Mouse (Mus musculus): ENCODE results near the gene Gde1. TPM values are rescaled to one million over a fixed set of nuclear protein-coding genes. Genes with fewer than 3 reads are reported as not detected.

Gde1 gene
- total and polyA plus RNA-seq, 3 experiments = 109 to 211 (median 113) TPM

- TF ChIP-seq E2F4 (IDR thresholded peaks at IDR 0.05; ENCODE audit: insufficient replicate concordance, low read depth, low read length) (peak; percentile 97; the same call in 1 of the 2 replicates), ZKSCAN1 (IDR thresholded peaks at IDR 0.05; ENCODE audit: borderline replicate concordance, low read depth, low read length) (no peak), TCF12 (IDR thresholded peaks at IDR 0.05; ENCODE audit: low read depth, low read length) (0 out of 2 replicates have a peak, but pooled peaks have one; percentile 17), HCFC1 (IDR thresholded peaks at IDR 0.05; ENCODE audit: low read depth, low read length) (peak; percentile 100), ELF1 (IDR thresholded peaks at IDR 0.05; ENCODE audit: low read depth, low read length) (peak; percentile 89)
Measured at GRCm38 (mm10) chr7:118712228-118713173, 6.9 kb upstream of the Gde1 start, which contains the start of gene Ccp110 (continued).

- no peaks in the 10 kb centered on the region for H3K9me3 ChIP-seq (replicated peaks; ENCODE audit: low read length)
- in situ Hi-C loops (cut with MboI; ENCODE audit: low pct_ligation_motif_present, low pct_unique_long_range_greater_than_20kb, low sequenced_read_pairs) (no loop called here), dilution Hi-C loops (cut with MboI; ENCODE audit: extremely low pct_ligation_motif_present, extremely low pct_unique_long_range_greater_than_20kb, low sequenced_read_pairs) (no loop called here)
- no peaks in the 10 kb centered on the region for H3K27me3 ChIP-seq (replicated peaks)
- H3K79me2 ChIP-seq (replicated peaks; ENCODE audit: control insufficient read depth, extremely low read depth, insufficient read depth, poor library complexity, severe bottlenecking) = peaks cover 2% of the 10 kb centered on the region; the same call in 1 of the 2 replicates
- peaks cover 7 to 24% of the 10 kb centered on the region in 2 experiments; a peak in 3 of 4 replicates for H3K4me1 ChIP-seq (ENCODE audit: control insufficient read depth in 1 of 2, insufficient read depth in 2 of 2)
- peaks cover 8 to 12% of the 10 kb centered on the region in 2 experiments for H3K36me3 ChIP-seq (replicated peaks in 1 of 2; ENCODE audit: control insufficient read depth in 1 of 2, insufficient read depth in 1 of 2, low read length in 1 of 2)
- no peak overlapping the region for H3K4me2 ChIP-seq (ENCODE audit: insufficient read depth, low read depth, poor library complexity, severe bottlenecking)
- no peak for DNase-seq (ENCODE audit: extremely low read depth)
- TF ChIP-seq TCF12 (IDR thresholded peaks at IDR 0.05; ENCODE audit: low read depth, low read length) (no peak), ZMIZ1 (IDR thresholded peaks at IDR 0.05; ENCODE audit: low read depth, low read length) (no peak), MXI1 (IDR thresholded peaks at IDR 0.05; ENCODE audit: low read depth, low read length) (no peak), POLR2A (IDR thresholded peaks at IDR 0.05; ENCODE audit: low read depth, low read length) (no peak), MAX (IDR thresholded peaks at IDR 0.05; ENCODE audit: low read length) (no peak), USF1 (IDR thresholded peaks at IDR 0.05; ENCODE audit: low read depth, low read length) (no peak), MEF2A (IDR thresholded peaks at IDR 0.05; ENCODE audit: borderline replicate concordance, low read depth, low read length) (no peak), EP300 (IDR thresholded peaks at IDR 0.05; ENCODE audit: low read length) (no peak), JUN (IDR thresholded peaks at IDR 0.05; ENCODE audit: insufficient read depth, low read depth, low read length) (no peak), MAZ (IDR thresholded peaks at IDR 0.05; ENCODE audit: low read depth, low read length) (no peak), ZKSCAN1 (IDR thresholded peaks at IDR 0.05; ENCODE audit: borderline replicate concordance, low read depth, low read length) (no peak), HCFC1 (IDR thresholded peaks at IDR 0.05; ENCODE audit: low read depth, low read length) (no peak), POLR2AphosphoS2 (IDR thresholded peaks at IDR 0.05; ENCODE audit: low read depth, low read length) (no peak), ZC3H11A (IDR thresholded peaks at IDR 0.05; ENCODE audit: low read depth, low read length) (no peak)
- no peak overlapping the region for H3K27ac ChIP-seq (ENCODE audit: insufficient read depth, low read depth)
- H3K4me3 ChIP-seq (replicated peaks in 1 of 3; ENCODE audit: low read depth in 2 of 3, low read length in 2 of 3, poor library complexity in 1 of 3) = no peak overlapping the region
- H3K9ac ChIP-seq (ENCODE audit: insufficient read depth, low read depth) = no peak overlapping the region
Measured at GRCm38 (mm10) chr7:118710776-118711175, 5.2 kb upstream of the Gde1 start.

Data from CH12.LX (cell line).